Mouse (Mus musculus): ENCODE measurements at regions not wholly inside any gene's neighbourhood (a gene's known extent, or its start where the extent isn't known, plus 50 kb on each side); places are given as distances from the start of the nearest gene placed in this dataset.

GRCm38 (mm10) chr5:111601711-111602521 is 131.8 kb upstream of the Gm26897 start:
- DNase-seq (ENCODE audit: low spot score): no peak

- no peak for DNase-seq (ENCODE audit: low spot score)
Observed at GRCm38 (mm10) chr5:111613687-111614086, 120.0 kb upstream of the Gm26897 start.

DNA sequence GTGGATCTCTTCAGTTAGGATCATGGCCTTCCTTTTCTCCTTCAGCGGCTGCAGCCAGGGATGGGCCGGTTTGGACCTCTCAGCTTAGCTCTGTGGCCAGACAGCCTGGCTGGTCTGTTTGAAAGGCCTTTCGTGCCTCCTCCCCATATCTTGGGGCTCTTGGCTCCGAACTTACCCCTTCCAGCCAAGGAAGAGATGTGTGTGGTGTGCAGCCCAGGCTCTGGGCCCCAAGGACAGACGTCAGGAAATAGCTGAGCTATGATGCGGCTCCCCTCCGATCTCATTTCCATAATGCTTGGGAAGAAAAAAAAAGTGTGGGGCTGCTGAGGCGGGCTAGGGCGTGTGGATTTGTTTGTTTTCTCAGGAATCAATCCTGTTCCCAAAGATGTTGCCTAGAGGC is 113.8 kb upstream of the Gm26897 start:
- peak; percentile 31 for DNase-seq (ENCODE audit: low spot score)

- no peak for DNase-seq (ENCODE audit: low spot score)
Observed at GRCm38 (mm10) chr5:111620626-111621025, 113.1 kb upstream of the Gm26897 start.

DNA sequence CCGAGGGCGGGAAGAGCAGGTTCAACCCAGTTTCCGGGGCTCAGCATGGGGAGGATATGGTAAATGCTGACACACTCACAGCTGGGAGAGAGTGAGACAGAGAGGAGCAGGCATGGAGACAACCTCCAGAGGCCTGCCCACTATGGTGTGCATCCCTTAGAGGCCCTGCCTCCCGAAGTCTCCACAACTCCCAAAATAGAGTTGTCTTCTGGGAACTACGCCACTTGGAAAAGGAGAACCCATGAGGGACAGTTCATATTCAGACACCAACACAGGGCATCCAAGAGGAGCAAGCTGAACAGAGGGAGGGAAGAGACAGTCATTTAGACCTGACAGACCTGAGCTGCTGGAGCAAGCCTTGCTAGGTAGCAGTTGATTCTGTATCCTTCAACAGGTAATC is 111.2 kb upstream of the Gm26897 start:
- DNase-seq (ENCODE audit: low spot score): no peak

- no peak for DNase-seq (ENCODE audit: low spot score)
Observed at GRCm38 (mm10) chr5:111626273-111626798, 107.4 kb upstream of the Gm26897 start.

DNA sequence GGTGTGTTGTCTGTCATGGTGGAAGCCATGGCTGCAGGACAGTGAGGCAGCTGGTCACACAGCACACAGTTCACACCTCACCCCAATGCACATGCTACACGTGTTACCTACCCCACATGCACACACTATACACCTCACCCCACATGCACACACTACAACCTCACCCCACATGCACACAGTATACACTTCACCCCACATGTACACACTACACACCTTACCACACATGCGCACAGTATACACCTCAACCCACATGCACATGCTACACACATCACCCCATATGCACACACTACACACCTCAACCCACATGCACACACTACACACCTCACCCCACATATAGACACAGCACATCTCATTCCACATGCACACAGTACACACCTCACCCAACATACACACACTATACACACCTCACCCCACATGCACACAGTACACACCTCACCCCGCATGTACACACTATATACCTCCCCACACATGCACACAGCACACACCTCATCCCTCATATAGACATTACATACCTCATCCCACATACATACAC is 103.3 kb upstream of the Gm26897 start:
- DNase-seq (ENCODE audit: low spot score): no peak

DNA sequence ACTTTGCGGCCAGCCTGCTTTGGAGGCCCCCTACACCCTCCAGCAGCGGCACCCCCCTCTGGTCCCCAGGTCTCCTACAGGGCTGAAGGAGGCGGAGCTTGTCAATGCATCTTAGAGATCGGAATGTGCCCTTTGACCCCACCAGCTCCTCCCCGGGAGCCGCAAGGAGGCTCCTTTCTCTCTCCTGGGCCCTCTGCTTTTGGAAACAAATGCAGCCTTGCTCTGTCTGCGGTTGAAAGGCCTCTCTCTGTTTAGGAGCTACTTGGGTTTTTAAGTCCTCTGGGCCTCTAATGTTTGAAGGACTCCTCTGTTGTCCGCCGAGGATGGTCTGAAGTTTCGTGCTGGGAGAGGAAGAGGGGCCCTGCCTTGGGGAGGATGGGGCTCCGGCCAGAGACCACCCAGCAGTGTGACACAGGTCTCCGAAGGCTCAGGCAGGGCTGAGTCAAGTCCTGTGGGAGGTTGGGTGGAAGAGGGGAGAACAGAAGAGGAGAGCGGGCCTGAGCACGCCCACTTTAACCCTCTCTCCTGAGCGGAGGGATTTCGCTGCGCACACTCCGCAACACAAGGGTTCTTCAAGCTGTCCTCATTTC is 102.1 kb upstream of the Gm26897 start:
- DNase-seq (ENCODE audit: low spot score): no peak

DNA sequence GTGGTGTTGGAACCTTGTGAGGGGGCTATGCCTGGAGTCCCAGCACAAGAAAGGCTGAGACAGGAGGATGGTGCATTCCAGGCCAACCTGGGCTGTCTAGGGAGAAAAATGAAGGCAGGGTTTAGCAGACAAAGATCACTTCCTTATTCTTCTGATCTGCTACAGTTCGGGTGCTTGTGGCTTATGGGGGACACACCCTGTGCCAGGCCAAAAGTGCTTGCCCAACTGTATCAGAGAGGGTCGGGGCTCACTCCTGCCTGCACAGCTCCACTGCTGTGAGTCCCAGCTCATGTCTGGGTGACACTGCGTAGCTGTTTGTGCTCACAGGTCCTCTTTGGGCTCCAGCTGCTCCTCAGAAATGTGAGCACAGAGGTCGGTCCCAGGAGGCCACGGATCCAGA is 98.6 kb upstream of the Gm26897 start:
- DNase-seq (ENCODE audit: low spot score): no peak

DNA sequence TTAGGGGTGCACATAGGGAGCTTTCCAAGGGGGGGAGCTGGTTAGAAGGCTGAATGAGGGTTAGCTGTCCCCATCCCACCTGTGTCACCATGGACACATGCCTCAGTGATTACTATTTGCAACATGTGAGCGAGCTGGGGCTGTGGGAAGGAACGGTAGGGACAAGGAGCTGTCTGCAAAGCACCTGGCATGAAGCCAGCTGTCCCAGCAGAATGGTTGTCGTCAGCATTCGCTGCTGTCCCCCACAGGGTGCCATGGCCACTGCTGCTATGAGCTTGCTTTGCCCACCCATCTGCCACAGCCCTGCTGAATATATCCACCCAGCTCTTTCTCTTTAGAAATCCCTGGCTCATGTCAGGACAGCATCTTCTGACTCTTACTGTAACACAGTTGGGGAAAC is 96.8 kb upstream of the Gm26897 start:
- no peak for DNase-seq (ENCODE audit: low spot score)

DNA sequence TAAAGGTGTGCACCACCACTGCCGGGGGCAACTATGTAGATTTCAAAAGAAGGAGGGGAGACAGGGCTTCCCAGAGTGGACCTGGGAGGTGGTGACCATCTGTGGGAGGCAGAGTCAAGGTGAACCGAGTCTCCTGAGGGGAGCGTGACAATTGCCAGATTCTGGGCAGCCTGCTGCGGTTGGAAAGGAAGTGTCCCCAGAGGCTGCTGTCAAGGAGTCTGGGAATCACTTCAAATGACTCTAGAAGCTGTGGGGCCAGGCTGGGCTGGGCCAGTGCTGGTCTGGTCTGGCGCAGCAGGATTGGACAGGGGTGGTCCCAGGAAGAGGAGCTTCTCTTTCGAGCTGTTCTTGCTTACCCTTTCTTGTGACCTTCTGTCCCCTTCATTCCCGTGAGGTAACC is 95.4 kb upstream of the Gm26897 start:
- no peak for DNase-seq (ENCODE audit: low spot score)

GRCm38 (mm10) chr5:111639476-111640287 is 94.0 kb upstream of the Gm26897 start:
- DNase-seq (ENCODE audit: low spot score): no peak

DNA sequence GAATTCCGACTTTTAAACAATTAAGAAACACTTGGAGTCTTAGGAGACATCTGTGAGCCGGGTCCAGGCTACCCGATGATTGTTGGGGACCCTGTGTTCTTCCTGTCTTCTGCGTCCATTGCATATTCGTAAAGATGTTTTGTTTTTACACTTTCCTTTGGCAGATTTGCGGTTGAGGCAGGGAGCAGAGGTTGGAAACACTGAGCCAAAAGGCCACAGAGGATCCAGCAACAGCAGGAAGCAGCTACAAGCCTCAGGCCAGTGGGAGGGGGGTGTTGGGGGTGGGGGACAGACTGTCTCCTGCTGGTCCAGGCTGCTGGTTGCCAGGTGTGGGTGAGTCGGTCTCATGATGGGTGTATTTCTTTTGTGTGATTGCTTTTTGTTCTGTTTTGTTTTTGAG is 92.7 kb upstream of the Gm26897 start:
- no peak for DNase-seq (ENCODE audit: low spot score)

DNA sequence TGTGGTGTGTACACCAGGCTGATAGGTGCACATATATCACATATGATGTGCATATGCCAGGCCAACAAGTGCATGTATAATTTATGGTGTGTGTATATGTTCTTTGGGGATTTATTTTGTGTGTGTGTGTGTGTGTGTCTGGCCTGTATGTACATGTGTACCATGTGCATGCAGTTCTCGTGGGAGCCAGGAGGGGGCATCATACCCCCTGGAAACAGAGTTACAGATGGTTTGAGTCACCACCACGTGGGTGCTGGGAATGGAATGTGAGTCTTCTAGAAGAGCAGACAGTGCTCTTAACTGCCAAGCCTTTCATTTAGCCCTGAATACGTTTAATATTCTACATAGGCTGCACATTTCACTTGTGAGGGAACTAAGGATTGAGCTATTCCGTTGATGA is 92.0 kb upstream of the Gm26897 start:
- DNase-seq (ENCODE audit: low spot score): no peak

- DNase-seq (ENCODE audit: low spot score): no peak
Observed at GRCm38 (mm10) chr5:111644142-111644541, 89.6 kb upstream of the Gm26897 start.

- no peak for DNase-seq (ENCODE audit: low spot score)
Observed at GRCm38 (mm10) chr5:111644788-111645187, 88.9 kb upstream of the Gm26897 start.

DNA sequence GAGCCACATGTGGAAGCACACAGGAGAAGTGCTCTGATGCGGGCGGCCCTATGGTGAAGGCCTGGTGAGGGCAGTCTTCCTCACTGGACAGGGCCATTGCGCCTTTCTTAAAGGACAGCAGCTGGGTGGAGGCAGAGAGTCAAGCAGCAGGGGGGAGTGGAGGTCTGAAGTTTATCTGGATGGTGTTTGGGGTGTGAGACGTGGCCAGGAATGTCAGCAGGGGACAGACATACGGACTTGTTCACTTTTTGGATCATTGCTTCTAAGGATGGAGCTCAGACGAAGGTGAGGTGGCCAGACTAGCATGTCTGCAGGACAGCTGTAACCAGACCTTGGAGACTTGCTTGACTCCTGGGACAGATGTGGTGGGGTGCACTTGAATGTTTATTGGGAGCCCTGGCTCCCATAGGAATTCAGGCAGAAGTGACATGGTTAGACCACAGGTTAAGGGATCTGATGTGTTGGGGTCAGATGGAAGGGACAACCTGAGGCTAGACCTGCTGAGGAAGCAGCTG is 86.0 kb upstream of the Gm26897 start:
- no peak for DNase-seq (ENCODE audit: low spot score)

DNA sequence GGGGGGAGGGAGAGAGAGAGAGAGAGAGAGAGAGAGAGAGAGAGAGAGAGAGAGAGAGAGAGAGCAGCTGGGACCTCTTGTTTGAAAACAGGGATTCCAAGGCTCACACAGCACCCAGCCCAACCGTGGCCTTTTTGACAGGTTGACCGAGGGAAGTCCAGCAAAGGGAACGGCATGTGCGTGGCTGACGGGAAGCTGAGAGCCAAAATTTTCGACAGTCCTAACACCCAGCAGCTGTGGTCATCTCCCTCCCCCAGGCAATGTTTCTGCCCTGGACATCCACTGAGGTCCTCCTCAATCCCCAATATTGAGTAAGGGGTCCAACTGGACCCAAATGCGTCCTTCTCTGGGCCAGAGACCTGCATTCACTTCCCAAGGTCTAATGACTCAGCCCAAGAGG is 85.2 kb upstream of the Gm26897 start:
- DNase-seq (ENCODE audit: low spot score): no peak

DNA sequence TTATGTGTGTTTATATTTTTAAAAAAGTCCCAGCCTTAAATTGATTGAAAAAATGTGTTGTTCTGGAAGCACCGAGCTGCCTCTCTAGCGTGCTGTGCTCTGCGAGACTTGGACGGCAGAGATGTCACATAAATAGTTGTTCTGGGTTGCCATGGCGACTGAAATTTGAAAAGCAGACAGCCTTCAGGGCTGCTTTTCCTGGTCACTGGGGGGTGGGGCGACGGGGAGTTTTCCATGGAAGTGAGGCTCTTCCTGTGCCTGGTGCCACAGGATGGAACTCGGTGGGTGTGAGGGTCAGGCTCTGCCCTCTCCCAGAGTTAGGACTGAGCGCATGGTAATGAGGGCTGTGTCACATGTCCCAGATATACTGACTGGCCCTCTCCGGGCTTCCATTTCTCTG is 84.7 kb upstream of the Gm26897 start:
- DNase-seq (ENCODE audit: low spot score): no peak

- DNase-seq (ENCODE audit: low spot score): no peak
Observed at GRCm38 (mm10) chr5:111652472-111652871, 81.3 kb upstream of the Gm26897 start.

DNA sequence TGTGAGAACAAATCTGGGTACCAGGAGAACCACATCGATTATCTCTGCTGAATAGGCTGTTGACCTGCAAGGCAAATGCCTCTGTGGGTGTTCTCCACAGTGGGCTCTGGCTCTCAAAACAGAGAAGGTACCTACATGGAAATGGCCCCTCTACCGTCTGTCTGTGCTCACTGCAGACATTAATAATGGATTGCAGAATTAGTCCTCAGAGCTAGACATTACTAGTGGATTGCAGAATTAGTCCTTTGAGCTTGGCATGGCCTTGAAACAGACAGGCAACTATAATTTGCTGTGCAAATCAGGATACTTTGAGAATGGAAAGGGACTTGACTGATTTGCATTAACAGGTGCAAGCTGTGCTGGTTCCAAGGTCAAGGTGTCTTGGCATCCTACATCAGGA is 77.3 kb upstream of the Gm26897 start:
- no peak for DNase-seq (ENCODE audit: low spot score)

- no peak for DNase-seq (ENCODE audit: low spot score)
Observed at GRCm38 (mm10) chr5:111657759-111658429, 75.8 kb upstream of the Gm26897 start.
